Mouse (Mus musculus): ENCODE data around the gene Churc1. TPM values are rescaled to one million over a fixed set of nuclear protein-coding genes. Genes with fewer than 3 reads are reported as not detected.
A peak's percentile ranks its signal among the peaks of the same experiment; 100 is the strongest.

Gene Churc1
- total RNA-seq (2021): 74.0 and 75.3 TPM in 2 replicates
- long read RNA-seq, experiment 1, transcript Churc1-201 (4 exons, 676 nt): major isoform, 44 of 50 reads
- long read RNA-seq, experiment 1, partial matches to known transcripts: 1 of 50 reads
- long read RNA-seq, experiment 1, other reads (novel, unspliced or antisense): 2 of 50 reads
- long read RNA-seq, experiment 2, transcript Churc1-201 (4 exons, 676 nt): major isoform, 37 of 44 reads
- long read RNA-seq, experiment 2, partial matches to known transcripts: 1 of 44 reads
- long read RNA-seq, experiment 2, other reads (novel, unspliced or antisense): 2 of 44 reads

GRCm38 (mm10) chr12:76765354-76765851 lies at the start of gene Churc1, which contains the start of gene Fntb:
Gene Churc1 (plus strand): TSS chr12:76765538.
Gene Fntb (plus strand): TSS chr12:76765589.
- peak; percentile 95 for DNase-seq

- no peak for DNase-seq
These were observed 47.0 kb upstream of the Churc1 start for GRCm38 (mm10) chr12:76718384-76718783.

- no peak for DNase-seq
These were observed 44.8 kb upstream of the Churc1 start for GRCm38 (mm10) chr12:76720572-76720971.

- DNase-seq: no peak
These were observed 43.3 kb upstream of the Churc1 start for GRCm38 (mm10) chr12:76722026-76722425.

- no peak for DNase-seq
These were observed 37.4 kb upstream of the Churc1 start for GRCm38 (mm10) chr12:76727955-76728354.

GRCm38 (mm10) chr12:76750866-76751459 lies 14.4 kb upstream of the Churc1 start:
- DNase-seq: no peak

- peak; percentile 50 for DNase-seq
These were observed 12.6 kb upstream of the Churc1 start for GRCm38 (mm10) chr12:76752652-76753318.

- no peak for DNase-seq
These were observed 728 bp downstream of the Churc1 start for GRCm38 (mm10) chr12:76765901-76766630.

- DNase-seq: no peak
These were observed 5.6 kb downstream of the Churc1 start for GRCm38 (mm10) chr12:76770841-76771500.

GRCm38 (mm10) chr12:76771540-76771939 lies 6.2 kb downstream of the Churc1 start:
- DNase-seq: no peak

- no peak for DNase-seq
These were observed 9.3 kb downstream of the Churc1 start for GRCm38 (mm10) chr12:76774652-76775051.

- peak; percentile 27 for DNase-seq
These were observed 9.8 kb downstream of the Churc1 start for GRCm38 (mm10) chr12:76775132-76775531.

GRCm38 (mm10) chr12:76776898-76777297 lies 11.6 kb downstream of the Churc1 start:
- DNase-seq: no peak

- no peak for DNase-seq
These were observed 12.5 kb downstream of the Churc1 start for GRCm38 (mm10) chr12:76777845-76778244.

GRCm38 (mm10) chr12:76778305-76779083 lies 13.2 kb downstream of the Churc1 start:
- DNase-seq: no peak

- DNase-seq: no peak
These were observed 14.6 kb downstream of the Churc1 start for GRCm38 (mm10) chr12:76779951-76780350.

- DNase-seq: no peak
These were observed 15.5 kb downstream of the Churc1 start for GRCm38 (mm10) chr12:76780639-76781468.

- DNase-seq: peak; percentile 27
These were observed 18.8 kb downstream of the Churc1 start for GRCm38 (mm10) chr12:76784056-76784619.

GRCm38 (mm10) chr12:76790446-76791084 lies 25.2 kb downstream of the Churc1 start:
- no peak for DNase-seq
